Mouse (Mus musculus): ENCODE data around the gene Inpp4b.

GRCm38 (mm10) chr8:81861311-81861710 lies 519.0 kb downstream of the Inpp4b start:
- TF ChIP-seq CTCF (conservative IDR thresholded peaks at IDR 0.05; ENCODE audit: insufficient read depth, insufficient read length, low read depth, low read length) (no peak), POLR2A (IDR thresholded peaks at IDR 0.05; ENCODE audit: low read depth, low read length) (no peak)
